Comparison of ENCODE assay signal across 12 mouse cellular contexts in genomic region chr3:131208265-131208891, GRCm38 (mm10).
DNase-seq lines count a peak whose midpoint lies in the region; ATAC-seq and TF ChIP-seq lines count a peak whose summit lies in the region.
"Had no signal": no experiment of that assay in that cellular context is flagged by ENCODE, and none has a peak within 500 bp of the region (broad histone marks: within the 10 kb centered on the region; RNA-seq: fewer than 3 reads in every experiment).

No protein-coding gene starts in this region.

- no peaks in the 10 kb centered on the region for H3K9me3 ChIP-seq in kidney, embryonic 16.5 days (ENCODE audit: low read length)
- H3K9me3 ChIP-seq in E14TG2a.4 (ENCODE audit: low read length) = no peaks in the 10 kb centered on the region
- no peaks in the 10 kb centered on the region for H3K9me3 ChIP-seq in liver, postnatal 0 days (ENCODE audit: low read length)
- H3K9me3 ChIP-seq in heart, embryonic 12.5 days (replicated peaks) = no peaks in the 10 kb centered on the region
- H3K9me3 ChIP-seq: forebrain, embryonic 12.5 days; hindbrain, embryonic 15.5 days had no signal

- DNase-seq in kidney, adult 9 months = no peak
- peak; percentile 41 for DNase-seq in liver, postnatal 0 days
- DNase-seq in spleen, postnatal 14 days (ENCODE audit: low spot score in 2 of 2) = peak; percentile 18
- DNase-seq in left cerebral cortex, adult 18-20 months (ENCODE audit: low spot score in 2 of 2) = no peak
- no peak for DNase-seq in kidney, adult 18-20 months
- DNase-seq: cerebellum, adult 11 months had no signal

- no peak overlapping the region for H3K4me2 ChIP-seq in kidney, embryonic 16.5 days (replicated peaks; ENCODE audit: low read depth, low read length)
- no peak overlapping the region for H3K4me2 ChIP-seq in liver, postnatal 0 days (ENCODE audit: low read depth, low read length)
- no peak overlapping the region for H3K4me2 ChIP-seq in heart, embryonic 12.5 days
- H3K4me2 ChIP-seq: forebrain, embryonic 12.5 days; hindbrain, embryonic 15.5 days had no signal

- no peak overlapping the region for H3K27ac ChIP-seq in kidney, embryonic 16.5 days (ENCODE audit: low read length)
- H3K27ac ChIP-seq in liver, postnatal 0 days (ENCODE audit: low read depth) = no peak overlapping the region
- no peak overlapping the region for H3K27ac ChIP-seq in heart, embryonic 12.5 days (ENCODE audit: poor library complexity, severe bottlenecking)
- H3K27ac ChIP-seq: forebrain, embryonic 12.5 days; hindbrain, embryonic 15.5 days had no signal

- H3K4me3 ChIP-seq in kidney, embryonic 16.5 days (ENCODE audit: low read length) = no peak overlapping the region
- H3K4me3 ChIP-seq in E14TG2a.4 (replicated peaks; ENCODE audit: low read length) = peak overlapping the region; percentile 32; the same call in 1 of the 2 replicates
- no peak overlapping the region for H3K4me3 ChIP-seq in liver, postnatal 0 days (ENCODE audit: low read depth, low read length)
- no peak overlapping the region for H3K4me3 ChIP-seq in heart, embryonic 12.5 days
- H3K4me3 ChIP-seq: forebrain, embryonic 12.5 days; hindbrain, embryonic 15.5 days had no signal

- WGBS in kidney, embryonic 16.5 days = 78% methylated on average over 13 of the region's 13 CpGs
- WGBS in liver, postnatal 0 days (ENCODE audit: insufficient replicate concordance) = 27% methylated on average over 13 of the region's 13 CpGs
- 64% methylated on average over 13 of the region's 13 CpGs for WGBS in heart, embryonic 12.5 days

- no peaks in the 10 kb centered on the region for H3K27me3 ChIP-seq in kidney, embryonic 16.5 days (ENCODE audit: insufficient read depth, low read length)
- no peaks in the 10 kb centered on the region for H3K27me3 ChIP-seq in E14TG2a.4 (ENCODE audit: insufficient read depth, low read length)
- H3K27me3 ChIP-seq in liver, postnatal 0 days (ENCODE audit: insufficient read depth, low read length) = no peaks in the 10 kb centered on the region
- H3K27me3 ChIP-seq in heart, embryonic 12.5 days (replicated peaks) = no peaks in the 10 kb centered on the region
- H3K27me3 ChIP-seq: forebrain, embryonic 12.5 days; hindbrain, embryonic 15.5 days; Patski had no signal

- H3K36me3 ChIP-seq in kidney, embryonic 16.5 days (ENCODE audit: insufficient read depth, low read length) = no peaks in the 10 kb centered on the region
- H3K36me3 ChIP-seq in E14TG2a.4 (ENCODE audit: insufficient read depth, low read length) = peaks cover 37% of the 10 kb centered on the region
- no peaks in the 10 kb centered on the region for H3K36me3 ChIP-seq in liver, postnatal 0 days (replicated peaks; ENCODE audit: insufficient read depth, low read length)
- H3K36me3 ChIP-seq in heart, embryonic 12.5 days = no peaks in the 10 kb centered on the region
- H3K36me3 ChIP-seq: hindbrain, embryonic 15.5 days had no signal

- H3K9ac ChIP-seq in kidney, embryonic 16.5 days (replicated peaks; ENCODE audit: low read length) = no peak overlapping the region
- no peak overlapping the region for H3K9ac ChIP-seq in liver, postnatal 0 days (replicated peaks)
- no peak overlapping the region for H3K9ac ChIP-seq in heart, embryonic 12.5 days
- H3K9ac ChIP-seq: forebrain, embryonic 12.5 days; hindbrain, embryonic 15.5 days had no signal

- ATAC-seq in kidney, embryonic 16.5 days (ENCODE audit: low FRiP score, low TSS enrichment) = 0 out of 2 replicates have a peak, but pooled peaks have one; percentile 23
- ATAC-seq in liver, postnatal 0 days = 0 out of 2 replicates have a peak, but pooled peaks have one; percentile 23
- ATAC-seq in heart, embryonic 12.5 days (ENCODE audit: insufficient number of reproducible peaks, low FRiP score) = no peak
- ATAC-seq: Patski had no signal

- TF ChIP-seq CTCF in E14TG2a.4 (conservative IDR thresholded peaks at IDR 0.05; ENCODE audit: low read length) = no peak
- no peak for TF ChIP-seq CTCF in liver, postnatal 0 days (IDR thresholded peaks at IDR 0.05; ENCODE audit: low read depth)

- no peak for TF ChIP-seq EP300 in liver, postnatal 0 days (IDR thresholded peaks at IDR 0.05; ENCODE audit: low read depth)

- H3K4me1 ChIP-seq in kidney, embryonic 16.5 days (ENCODE audit: insufficient read depth, low read length) = no peaks in the 10 kb centered on the region
- H3K4me1 ChIP-seq in E14TG2a.4 (replicated peaks; ENCODE audit: low read depth, low read length) = peaks cover 34% of the 10 kb centered on the region
- no peaks in the 10 kb centered on the region for H3K4me1 ChIP-seq in liver, postnatal 0 days (ENCODE audit: insufficient read depth)
- H3K4me1 ChIP-seq in heart, embryonic 12.5 days (replicated peaks) = peaks cover 5% of the 10 kb centered on the region; the same call in 1 of the 2 replicates
- H3K4me1 ChIP-seq: hindbrain, embryonic 15.5 days had no signal

Comparison
In these comparisons a context has a peak if more than half of its experiments do, and no peak if none do; other contexts are left out.
1. DNase-seq: peak in liver, postnatal 0 days (single experiment) and spleen, postnatal 14 days (2 of 2); none in kidney, adult 9 months (single experiment), left cerebral cortex, adult 18-20 months (0 of 2) and kidney, adult 18-20 months (single experiment).